Mouse (Mus musculus): ENCODE measurements around the gene Epgn. TPM values are rescaled to one million over a fixed set of nuclear protein-coding genes. Genes with fewer than 3 reads are reported as not detected.

The Epgn gene
- 0.15 TPM in 1 of 2 replicates, not detected in the other for polyA plus RNA-seq (2016; fragmentation: Nextera tagmentation; extraction: Ambion mirVana)

GRCm38 (mm10) chr5:91027164-91027563, at the start of gene Epgn:
TSS of gene Epgn (plus strand) at chr5:91027464.
- no peaks in the 10 kb centered on the region for H3K9me3 ChIP-seq
- H3K27ac ChIP-seq, result no peak within 1 kb of the TSS
- H3K27me3 ChIP-seq, result no peaks in the 10 kb centered on the region
- ATAC-seq (ENCODE audit: low FRiP score), result no peak
- no peak within 1 kb of the TSS for H3K9ac ChIP-seq
- H3K4me2 ChIP-seq, result no peak within 1 kb of the TSS
- no peak within 1 kb of the TSS for H3K4me3 ChIP-seq (replicated peaks)
- H3K36me3 ChIP-seq (replicated peaks), result no peaks in the 10 kb centered on the region
- 86% methylated on average over 6 of the region's 6 CpGs for WGBS
- H3K4me1 ChIP-seq, result no peaks in the 10 kb centered on the region

GRCm38 (mm10) chr5:90980297-90980696, 47.0 kb upstream of the Epgn start:
- H3K4me2 ChIP-seq, result no peak overlapping the region
- no peak for ATAC-seq (ENCODE audit: low FRiP score)
- no peaks in the 10 kb centered on the region for H3K9me3 ChIP-seq
- no peak overlapping the region for H3K9ac ChIP-seq
- 89% methylated on average over 7 of the region's 7 CpGs for WGBS
- H3K27ac ChIP-seq, result no peak overlapping the region
- no peaks in the 10 kb centered on the region for H3K4me1 ChIP-seq
- H3K27me3 ChIP-seq, result 0 out of 2 replicates have a peak, but pooled peaks cover 2% of the 10 kb centered on the region
- 0 out of 2 replicates have a peak, but pooled peaks cover 7% of the 10 kb centered on the region for H3K36me3 ChIP-seq (replicated peaks)
- H3K4me3 ChIP-seq (replicated peaks), result no peak overlapping the region

DNA sequence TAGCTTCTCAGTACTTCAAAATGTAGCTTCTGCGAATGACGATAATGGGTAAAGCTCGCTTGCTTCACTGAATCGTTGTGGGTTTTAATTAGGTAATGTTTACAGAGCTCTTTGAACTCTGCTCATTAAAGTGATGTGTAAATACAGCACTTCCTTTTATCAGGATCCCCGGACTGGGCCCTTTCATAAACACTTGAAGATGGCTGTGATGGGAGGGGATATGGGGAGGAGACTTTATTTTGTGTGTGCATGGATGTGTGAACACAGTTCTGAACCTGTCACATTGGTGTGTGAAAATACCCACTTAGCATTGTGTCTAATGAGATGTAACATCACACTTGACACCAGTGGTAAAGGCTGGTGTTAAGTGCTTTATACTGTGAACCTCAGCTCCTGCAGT, 39.7 kb upstream of the Epgn start:
- Histone ChIP-seq H3K9me3 (no peaks in the 10 kb centered on the region), H3K4me3 (replicated peaks) (no peak overlapping the region), H3K36me3 (replicated peaks) (no peaks in the 10 kb centered on the region), H3K4me2 (peak overlapping the region; percentile 21; the same call in 1 of the 2 replicates), H3K4me1 (0 out of 2 replicates have a peak, but pooled peaks cover 4% of the 10 kb centered on the region), H3K27me3 (0 out of 2 replicates have a peak, but pooled peaks cover 2% of the 10 kb centered on the region), H3K27ac (no peak overlapping the region), H3K9ac (no peak overlapping the region)
- peak; percentile 96 for ATAC-seq (ENCODE audit: low FRiP score)
- 38% methylated on average over 5 of the region's 5 CpGs for WGBS

DNA sequence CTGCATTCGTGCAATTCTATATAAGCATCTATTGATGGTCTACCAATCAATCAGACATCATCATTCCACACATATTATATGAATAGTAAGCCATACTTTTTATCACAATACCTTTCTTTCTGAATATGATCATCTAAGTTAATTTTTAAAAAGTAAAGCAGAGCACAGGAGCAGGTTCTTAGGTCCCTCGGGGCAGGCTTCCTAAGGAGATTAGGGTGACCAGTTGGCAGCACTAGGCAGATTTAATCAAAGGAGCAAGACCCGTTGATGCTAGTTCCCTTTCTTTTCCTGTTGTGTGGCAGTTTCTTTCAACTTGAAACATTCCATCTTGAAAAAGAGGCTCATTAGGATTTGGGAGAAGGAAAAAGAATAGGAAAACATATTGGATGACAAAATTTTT, 39.1 kb upstream of the Epgn start:
- Histone ChIP-seq H3K27me3 (0 out of 2 replicates have a peak, but pooled peaks cover 2% of the 10 kb centered on the region), H3K4me2 (no peak overlapping the region), H3K36me3 (replicated peaks) (no peaks in the 10 kb centered on the region), H3K9ac (no peak overlapping the region), H3K4me3 (replicated peaks) (no peak overlapping the region), H3K27ac (no peak overlapping the region), H3K4me1 (0 out of 2 replicates have a peak, but pooled peaks cover 4% of the 10 kb centered on the region), H3K9me3 (no peaks in the 10 kb centered on the region)
- WGBS, result 35% methylated on average over 3 of the region's 3 CpGs
- ATAC-seq (ENCODE audit: low FRiP score), result 0 out of 2 replicates have a peak, but pooled peaks have one; percentile 52

GRCm38 (mm10) chr5:90988592-90988991, 38.7 kb upstream of the Epgn start:
- Histone ChIP-seq H3K9me3 (no peaks in the 10 kb centered on the region), H3K9ac (no peak overlapping the region), H3K27me3 (0 out of 2 replicates have a peak, but pooled peaks cover 2% of the 10 kb centered on the region), H3K36me3 (replicated peaks) (no peaks in the 10 kb centered on the region), H3K27ac (no peak overlapping the region), H3K4me3 (replicated peaks) (no peak overlapping the region), H3K4me2 (no peak overlapping the region), H3K4me1 (0 out of 2 replicates have a peak, but pooled peaks cover 4% of the 10 kb centered on the region)
- 85% methylated on average over 4 of the region's 4 CpGs for WGBS
- ATAC-seq (ENCODE audit: low FRiP score), result no peak

DNA sequence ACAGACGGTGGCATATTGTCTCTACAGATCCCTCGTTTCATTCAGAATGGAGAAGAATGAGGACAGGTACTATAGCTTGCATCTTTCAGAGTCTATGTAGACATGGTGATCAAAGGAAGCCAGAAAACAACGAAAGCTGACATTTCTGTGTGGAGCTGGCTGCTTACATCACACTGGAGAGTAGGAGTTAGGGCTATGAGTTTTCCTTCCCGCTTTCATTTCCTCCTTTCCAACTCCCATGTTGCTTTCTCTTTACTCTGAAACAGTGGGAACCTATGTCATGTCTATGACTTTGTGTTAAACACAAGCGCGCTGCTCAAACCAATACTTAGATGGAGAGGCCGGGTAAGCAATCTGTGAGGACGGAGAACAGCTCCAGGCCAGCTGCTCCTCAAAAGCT, 27.3 kb upstream of the Epgn start:
- H3K9ac ChIP-seq, result no peak overlapping the region
- H3K4me1 ChIP-seq, result no peaks in the 10 kb centered on the region
- no peaks in the 10 kb centered on the region for H3K27me3 ChIP-seq
- peaks cover 8% of the 10 kb centered on the region for H3K36me3 ChIP-seq (replicated peaks)
- no peak overlapping the region for H3K4me3 ChIP-seq (replicated peaks)
- ATAC-seq (ENCODE audit: low FRiP score), result no peak
- no peak overlapping the region for H3K27ac ChIP-seq
- no peaks in the 10 kb centered on the region for H3K9me3 ChIP-seq
- H3K4me2 ChIP-seq, result no peak overlapping the region
- 94% methylated on average over 8 of the region's 8 CpGs for WGBS

GRCm38 (mm10) chr5:91015216-91015615, 12.0 kb upstream of the Epgn start:
- Histone ChIP-seq H3K36me3 (replicated peaks) (no peaks in the 10 kb centered on the region), H3K4me2 (no peak overlapping the region), H3K27me3 (no peaks in the 10 kb centered on the region), H3K27ac (no peak overlapping the region), H3K4me3 (replicated peaks) (no peak overlapping the region), H3K9me3 (no peaks in the 10 kb centered on the region), H3K9ac (no peak overlapping the region), H3K4me1 (no peaks in the 10 kb centered on the region)
- WGBS, result 91% methylated on average over 10 of the region's 10 CpGs
- ATAC-seq (ENCODE audit: low FRiP score), result no peak

DNA sequence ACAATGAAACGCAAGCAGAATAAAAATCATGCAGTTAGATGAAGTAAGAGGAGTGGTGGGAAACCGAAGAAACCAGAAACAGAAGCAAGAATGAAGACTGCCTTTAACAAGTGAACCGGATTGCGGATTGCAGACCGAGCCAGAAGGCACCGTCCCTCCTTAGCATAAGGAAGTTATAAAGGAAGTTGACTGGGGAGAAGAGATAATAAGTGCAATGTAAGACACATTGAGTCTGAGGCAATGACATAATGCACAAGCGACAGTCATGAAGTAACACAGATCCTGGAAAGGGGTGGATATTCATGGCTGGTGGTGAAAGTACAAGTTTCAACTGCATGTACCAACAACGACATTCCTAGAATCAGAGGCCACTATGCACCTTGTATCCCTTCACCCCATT, 4.2 kb upstream of the Epgn start:
- H3K4me3 ChIP-seq (replicated peaks), result no peak overlapping the region
- no peaks in the 10 kb centered on the region for H3K4me1 ChIP-seq
- 93% methylated on average over 8 of the region's 8 CpGs for WGBS
- H3K36me3 ChIP-seq (replicated peaks), result no peaks in the 10 kb centered on the region
- H3K27me3 ChIP-seq, result no peaks in the 10 kb centered on the region
- ATAC-seq (ENCODE audit: low FRiP score), result no peak
- H3K4me2 ChIP-seq, result no peak overlapping the region
- no peak overlapping the region for H3K9ac ChIP-seq
- no peak overlapping the region for H3K27ac ChIP-seq
- H3K9me3 ChIP-seq, result no peaks in the 10 kb centered on the region

- H3K4me1 ChIP-seq, result no peaks in the 10 kb centered on the region
- H3K4me3 ChIP-seq (replicated peaks), result no peak overlapping the region
- no peaks in the 10 kb centered on the region for H3K36me3 ChIP-seq (replicated peaks)
- no peak overlapping the region for H3K27ac ChIP-seq
- H3K9me3 ChIP-seq, result no peaks in the 10 kb centered on the region
- WGBS, result 88% methylated on average over 1 of the region's 1 CpGs
- no peak overlapping the region for H3K4me2 ChIP-seq
- H3K27me3 ChIP-seq, result no peaks in the 10 kb centered on the region
- H3K9ac ChIP-seq, result no peak overlapping the region
- no peak for ATAC-seq (ENCODE audit: low FRiP score)
These were observed 576 bp downstream of the Epgn start for GRCm38 (mm10) chr5:91027840-91028239.

GRCm38 (mm10) chr5:91030629-91031028, 3.4 kb downstream of the Epgn start:
- 88% methylated on average over 2 of the region's 2 CpGs for WGBS
- Histone ChIP-seq H3K9ac (no peak overlapping the region), H3K27ac (no peak overlapping the region), H3K9me3 (no peaks in the 10 kb centered on the region), H3K36me3 (replicated peaks) (no peaks in the 10 kb centered on the region), H3K27me3 (no peaks in the 10 kb centered on the region), H3K4me2 (no peak overlapping the region), H3K4me1 (no peaks in the 10 kb centered on the region), H3K4me3 (replicated peaks) (no peak overlapping the region)
- ATAC-seq (ENCODE audit: low FRiP score), result no peak

DNA sequence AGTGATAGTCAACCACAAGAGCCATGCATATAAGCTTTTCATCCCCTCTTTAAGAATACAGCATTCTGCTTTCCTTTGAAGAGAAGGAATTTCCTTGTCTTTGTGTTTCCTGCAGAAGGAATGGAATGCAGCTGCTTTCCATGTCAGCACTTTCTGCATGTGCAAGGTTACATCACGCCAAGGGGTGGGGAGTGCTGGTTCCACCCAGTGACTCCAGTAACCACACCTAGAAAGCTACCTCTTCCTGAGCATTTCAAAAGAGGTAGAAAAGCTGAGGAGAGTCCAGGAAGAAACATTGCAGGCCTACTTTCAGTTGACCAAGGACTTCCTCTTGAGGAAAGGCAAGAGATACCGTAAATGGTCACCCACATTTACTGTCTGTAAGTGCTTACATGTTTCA, 8.1 kb downstream of the Epgn start:
- 94% methylated on average over 2 of the region's 2 CpGs for WGBS
- ATAC-seq (ENCODE audit: low FRiP score), result no peak
- Histone ChIP-seq H3K4me2 (no peak overlapping the region), H3K27ac (no peak overlapping the region), H3K4me3 (replicated peaks) (no peak overlapping the region), H3K27me3 (no peaks in the 10 kb centered on the region), H3K9ac (no peak overlapping the region), H3K4me1 (no peaks in the 10 kb centered on the region), H3K36me3 (replicated peaks) (no peaks in the 10 kb centered on the region), H3K9me3 (no peaks in the 10 kb centered on the region)

GRCm38 (mm10) chr5:91036628-91037027, 9.4 kb downstream of the Epgn start:
- Histone ChIP-seq H3K4me2 (no peak overlapping the region), H3K4me1 (no peaks in the 10 kb centered on the region), H3K27me3 (no peaks in the 10 kb centered on the region), H3K27ac (no peak overlapping the region), H3K9ac (no peak overlapping the region), H3K36me3 (replicated peaks) (no peaks in the 10 kb centered on the region), H3K4me3 (replicated peaks) (no peak overlapping the region), H3K9me3 (no peaks in the 10 kb centered on the region)
- WGBS, result 94% methylated on average over 4 of the region's 4 CpGs
- no peak for ATAC-seq (ENCODE audit: low FRiP score)

DNA sequence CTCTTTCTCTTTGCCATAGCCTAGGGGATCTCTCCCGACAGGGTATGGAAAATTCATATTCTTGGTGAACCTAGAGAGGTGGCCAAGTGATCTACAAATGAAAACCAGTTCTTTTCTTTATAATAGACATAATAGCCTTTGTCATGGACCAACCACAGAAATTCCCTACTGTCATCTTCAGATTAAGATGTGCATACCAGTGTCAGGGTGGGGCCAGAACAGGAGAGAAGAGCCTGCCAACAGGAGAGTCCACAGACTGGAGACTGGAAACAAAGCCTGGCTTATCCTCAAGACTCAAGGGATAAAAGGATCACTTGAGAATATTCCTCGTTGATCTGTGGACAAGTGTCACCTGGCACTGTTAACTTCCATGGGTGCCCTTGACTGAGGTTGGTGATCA, 10.5 kb downstream of the Epgn start:
- Histone ChIP-seq H3K9me3 (no peaks in the 10 kb centered on the region), H3K4me3 (replicated peaks) (no peak overlapping the region), H3K27ac (no peak overlapping the region), H3K9ac (no peak overlapping the region), H3K4me2 (no peak overlapping the region), H3K36me3 (replicated peaks) (no peaks in the 10 kb centered on the region), H3K4me1 (no peaks in the 10 kb centered on the region), H3K27me3 (no peaks in the 10 kb centered on the region)
- 80% methylated on average over 2 of the region's 2 CpGs for WGBS
- ATAC-seq (ENCODE audit: low FRiP score), result no peak

Measured in forebrain, embryonic 12.5 days (tissue).